Mouse (Mus musculus): ENCODE data around the gene Nsg1. TPM values are rescaled to one million over a fixed set of nuclear protein-coding genes. Genes with fewer than 3 reads are reported as not detected.

The Nsg1 gene
- polyA plus RNA-seq, 1 experiment: not detected

GRCm38 (mm10) chr5:38152201-38153108 is 7.3 kb downstream of the Nsg1 start:
- H3K4me1 ChIP-seq (ENCODE audit: control insufficient read depth): no peaks in the 10 kb centered on the region
- H3K4me3 ChIP-seq (replicated peaks): no peak overlapping the region
- H3K36me3 ChIP-seq (ENCODE audit: control insufficient read depth): no peaks in the 10 kb centered on the region
- peaks cover 5% of the 10 kb centered on the region for H3K27me3 ChIP-seq (ENCODE audit: control insufficient read depth)
- TF ChIP-seq GATA1 (IDR thresholded peaks at IDR 0.05; ENCODE audit: low read length) (no peak), TAL1 (IDR thresholded peaks at IDR 0.05; ENCODE audit: low read length) (no peak)
- peaks cover 2% of the 10 kb centered on the region; the same call in 1 of the 2 replicates for H3K9me3 ChIP-seq (ENCODE audit: control insufficient read depth, low read length)

DNA sequence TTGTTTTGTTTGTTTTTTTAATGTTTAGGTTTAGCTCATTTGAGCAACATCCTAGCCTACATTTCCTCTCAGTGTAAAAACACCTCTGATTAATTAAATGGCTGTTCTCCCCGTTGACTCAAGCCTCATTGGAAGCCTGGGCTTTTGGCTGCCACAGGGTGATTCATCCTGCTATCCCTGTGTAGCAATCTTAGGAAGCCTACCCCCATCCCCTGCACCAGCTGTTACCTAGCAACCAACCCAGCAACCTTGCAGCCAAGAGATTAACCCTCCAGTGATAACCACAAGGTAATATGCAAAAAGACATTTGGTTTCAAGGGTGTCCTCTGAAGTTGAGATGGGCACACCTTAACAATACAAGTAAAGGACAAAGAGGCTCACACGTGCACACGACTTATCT is 8.4 kb downstream of the Nsg1 start:
- TF ChIP-seq TAL1 (IDR thresholded peaks at IDR 0.05; ENCODE audit: low read length) (no peak), GATA1 (IDR thresholded peaks at IDR 0.05; ENCODE audit: low read length) (no peak)
- Histone ChIP-seq H3K9me3 (ENCODE audit: control insufficient read depth, low read length) (peaks cover 2% of the 10 kb centered on the region; the same call in 1 of the 2 replicates), H3K4me3 (replicated peaks) (no peak overlapping the region), H3K4me1 (ENCODE audit: control insufficient read depth) (no peaks in the 10 kb centered on the region), H3K36me3 (ENCODE audit: control insufficient read depth) (no peaks in the 10 kb centered on the region), H3K27me3 (ENCODE audit: control insufficient read depth) (no peaks in the 10 kb centered on the region)

GRCm38 (mm10) chr5:38146524-38146923 is 13.2 kb downstream of the Nsg1 start:
- Histone ChIP-seq H3K36me3 (ENCODE audit: control insufficient read depth) (no peaks in the 10 kb centered on the region), H3K27me3 (ENCODE audit: control insufficient read depth) (no peaks in the 10 kb centered on the region), H3K4me3 (replicated peaks) (no peak overlapping the region), H3K9me3 (ENCODE audit: control insufficient read depth, low read length) (no peaks in the 10 kb centered on the region), H3K4me1 (ENCODE audit: control insufficient read depth) (no peaks in the 10 kb centered on the region)
- TF ChIP-seq TAL1 (IDR thresholded peaks at IDR 0.05; ENCODE audit: low read length) (no peak), GATA1 (IDR thresholded peaks at IDR 0.05; ENCODE audit: low read length) (no peak)

DNA sequence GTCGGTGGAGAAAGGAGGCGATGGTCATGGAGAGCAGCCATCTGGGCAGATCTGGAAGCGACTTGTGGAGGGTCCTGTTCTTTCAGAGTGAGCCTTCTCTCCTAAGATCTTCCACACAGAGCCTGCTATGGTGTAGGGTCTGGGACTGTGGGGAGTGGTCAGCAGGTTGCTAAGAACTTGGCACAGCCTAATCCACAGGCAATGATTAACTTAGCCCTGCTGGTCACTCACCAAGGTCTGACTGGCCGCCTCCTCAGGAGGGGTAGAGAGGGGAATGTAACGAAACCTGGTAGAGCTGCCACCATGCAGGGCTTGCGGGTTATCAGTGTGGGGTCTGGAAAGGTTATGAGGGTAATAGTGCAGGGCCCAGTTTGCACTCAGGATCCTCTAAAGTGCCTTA is 18.8 kb downstream of the Nsg1 start:
- no peaks in the 10 kb centered on the region for H3K9me3 ChIP-seq (ENCODE audit: control insufficient read depth, low read length)
- H3K27me3 ChIP-seq (ENCODE audit: control insufficient read depth): no peaks in the 10 kb centered on the region
- H3K4me1 ChIP-seq (ENCODE audit: control insufficient read depth): no peaks in the 10 kb centered on the region; the same call in none of the 2 replicates
- no peaks in the 10 kb centered on the region; the same call in 1 of the 2 replicates for H3K36me3 ChIP-seq (ENCODE audit: control insufficient read depth)
- H3K4me3 ChIP-seq (replicated peaks): no peak overlapping the region
- TF ChIP-seq GATA1 (IDR thresholded peaks at IDR 0.05; ENCODE audit: low read length): no peak
- TF ChIP-seq TAL1 (IDR thresholded peaks at IDR 0.05; ENCODE audit: low read length): no peak

DNA sequence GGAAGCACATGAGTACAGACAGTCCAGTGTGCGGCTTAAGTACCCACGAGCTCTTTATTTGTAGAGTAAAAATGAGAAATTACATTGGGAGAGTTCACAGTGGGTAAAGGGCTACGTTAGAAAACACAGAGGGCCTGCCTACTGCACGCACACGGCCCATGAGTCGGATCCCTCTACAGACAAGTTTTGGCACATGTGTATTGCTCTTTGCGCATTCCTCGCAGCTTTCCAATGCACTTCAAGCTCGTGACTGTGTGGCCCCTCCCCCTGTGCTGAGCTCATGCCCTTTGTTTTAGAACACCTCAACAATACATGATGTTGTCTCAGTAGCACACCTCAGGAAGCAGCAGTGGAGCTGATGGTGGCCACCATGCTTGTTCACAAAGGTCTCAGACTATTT is 22.5 kb downstream of the Nsg1 start:
- H3K4me1 ChIP-seq (ENCODE audit: control insufficient read depth): no peaks in the 10 kb centered on the region; the same call in none of the 2 replicates
- TF ChIP-seq GATA1 (IDR thresholded peaks at IDR 0.05; ENCODE audit: low read length): no peak
- no peak for TF ChIP-seq TAL1 (IDR thresholded peaks at IDR 0.05; ENCODE audit: low read length)
- H3K4me3 ChIP-seq (replicated peaks): no peak overlapping the region
- H3K36me3 ChIP-seq (ENCODE audit: control insufficient read depth): no peaks in the 10 kb centered on the region; the same call in 1 of the 2 replicates
- H3K9me3 ChIP-seq (ENCODE audit: control insufficient read depth, low read length): peaks cover 2% of the 10 kb centered on the region
- no peaks in the 10 kb centered on the region for H3K27me3 ChIP-seq (ENCODE audit: control insufficient read depth)

- Histone ChIP-seq H3K27me3 (ENCODE audit: control insufficient read depth) (no peaks in the 10 kb centered on the region), H3K4me1 (ENCODE audit: control insufficient read depth) (no peaks in the 10 kb centered on the region; the same call in none of the 2 replicates), H3K4me3 (replicated peaks) (no peak overlapping the region), H3K9me3 (ENCODE audit: control insufficient read depth, low read length) (peaks cover 2% of the 10 kb centered on the region), H3K36me3 (ENCODE audit: control insufficient read depth) (no peaks in the 10 kb centered on the region; the same call in 1 of the 2 replicates)
- no peak for TF ChIP-seq TAL1 (IDR thresholded peaks at IDR 0.05; ENCODE audit: low read length)
- no peak for TF ChIP-seq GATA1 (IDR thresholded peaks at IDR 0.05; ENCODE audit: low read length)
Observed at GRCm38 (mm10) chr5:38136247-38136646, 23.5 kb downstream of the Nsg1 start.

DNA sequence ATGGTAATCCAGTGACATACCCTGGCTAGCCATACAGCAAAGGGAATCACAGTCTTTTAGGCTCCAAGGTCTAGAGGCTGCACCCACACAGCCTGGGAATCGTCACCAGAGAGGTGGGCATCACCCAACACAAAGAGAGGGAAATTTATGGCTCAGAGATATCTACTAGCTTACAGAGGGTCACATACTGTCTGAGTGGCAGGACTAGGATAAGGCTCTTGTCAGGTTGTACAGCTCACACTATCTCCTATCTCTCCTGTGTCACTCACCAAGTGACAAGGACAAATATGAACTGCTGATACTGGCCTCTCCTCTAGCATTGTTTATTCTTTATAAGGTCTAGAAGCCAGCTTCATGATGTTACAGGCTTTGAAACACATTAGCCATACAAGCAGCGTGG is 30.4 kb downstream of the Nsg1 start:
- H3K36me3 ChIP-seq (ENCODE audit: control insufficient read depth): peaks cover 12% of the 10 kb centered on the region
- peaks cover 6% of the 10 kb centered on the region for H3K9me3 ChIP-seq (ENCODE audit: control insufficient read depth, low read length)
- H3K27me3 ChIP-seq (ENCODE audit: control insufficient read depth): no peaks in the 10 kb centered on the region
- TF ChIP-seq TAL1 (IDR thresholded peaks at IDR 0.05; ENCODE audit: low read length) (no peak), GATA1 (IDR thresholded peaks at IDR 0.05; ENCODE audit: low read length) (no peak)
- H3K4me1 ChIP-seq (ENCODE audit: control insufficient read depth): no peaks in the 10 kb centered on the region
- H3K4me3 ChIP-seq (replicated peaks): no peak overlapping the region

GRCm38 (mm10) chr5:38126519-38127306 is 33.0 kb downstream of the Nsg1 start:
- Histone ChIP-seq H3K27me3 (ENCODE audit: control insufficient read depth) (no peaks in the 10 kb centered on the region), H3K4me1 (ENCODE audit: control insufficient read depth) (no peaks in the 10 kb centered on the region), H3K9me3 (ENCODE audit: control insufficient read depth, low read length) (peaks cover 3% of the 10 kb centered on the region), H3K4me3 (replicated peaks) (no peak overlapping the region), H3K36me3 (ENCODE audit: control insufficient read depth) (peaks cover 17% of the 10 kb centered on the region)
- TF ChIP-seq GATA1 (IDR thresholded peaks at IDR 0.05; ENCODE audit: low read length): no peak
- TF ChIP-seq TAL1 (IDR thresholded peaks at IDR 0.05; ENCODE audit: low read length): no peak

- Histone ChIP-seq H3K36me3 (ENCODE audit: control insufficient read depth) (peaks cover 23% of the 10 kb centered on the region), H3K4me1 (ENCODE audit: control insufficient read depth) (no peaks in the 10 kb centered on the region), H3K4me3 (replicated peaks) (no peak overlapping the region), H3K27me3 (ENCODE audit: control insufficient read depth) (no peaks in the 10 kb centered on the region), H3K9me3 (ENCODE audit: control insufficient read depth, low read length) (no peaks in the 10 kb centered on the region)
- no peak for TF ChIP-seq GATA1 (IDR thresholded peaks at IDR 0.05; ENCODE audit: low read length)
- no peak for TF ChIP-seq TAL1 (IDR thresholded peaks at IDR 0.05; ENCODE audit: low read length)
Observed at GRCm38 (mm10) chr5:38121699-38122098, 38.0 kb downstream of the Nsg1 start.

Data from erythroblast, embryonic 14.5 days (primary cell).